In the genomic region with DNA sequence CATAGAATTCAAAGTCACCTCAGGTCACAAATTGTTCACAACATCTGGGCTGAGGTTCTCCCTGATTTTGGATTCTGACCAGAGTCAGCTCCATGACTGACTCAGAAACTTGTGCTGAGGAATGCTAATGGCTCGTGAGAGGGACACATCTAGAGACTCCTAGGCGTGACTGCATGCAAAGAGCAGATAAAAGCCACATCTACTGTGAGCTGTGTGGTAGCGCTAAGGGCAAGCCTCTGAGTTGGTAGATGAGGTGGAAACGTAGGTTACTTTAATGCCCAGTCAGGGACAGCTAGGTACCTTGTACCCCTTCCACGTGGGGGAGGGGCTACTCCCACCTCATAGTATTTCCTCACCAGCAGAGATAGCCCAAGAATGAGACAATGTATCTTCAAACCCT, we compare ENCODE assay signal across 31 mouse cellular contexts. TPM values are rescaled to one million over a fixed set of nuclear protein-coding genes. Genes with fewer than 3 reads are reported as not detected.
DNase-seq lines count a peak whose midpoint lies in the region; ATAC-seq and TF ChIP-seq lines count a peak whose summit lies in the region.
"Had no signal": no experiment of that assay in that cellular context is flagged by ENCODE, and none has a peak within 500 bp of the region (broad histone marks: within the 10 kb centered on the region; RNA-seq: fewer than 3 reads in every experiment).

No protein-coding gene starts in this region.

- DNase-seq in liver, embryonic 14.5 days (ENCODE audit: low read depth in 3 of 3, low spot score in 3 of 3), result no peak
- no peak for DNase-seq in liver, embryonic 11.5 days (ENCODE audit: low spot score)
- DNase-seq in urinary bladder, adult 18-20 months (ENCODE audit: low spot score in 2 of 2), result no peak
- no peak for DNase-seq in kidney, adult 8-10 months
- DNase-seq in limb, embryonic 10.5 days (ENCODE audit: low spot score), result no peak
- DNase-seq: adrenal gland, adult 8-10 months; adrenal gland, postnatal 25 days; cerebellum, adult 11-12 months; cerebellum, adult 8-10 months; cerebellum, postnatal 10 days; cerebellum, postnatal 36 days; embryo, embryonic 11 days; gastrocnemius, postnatal 25 days; heart, adult 18-20 months; heart, postnatal 10 days; heart, postnatal 36 days had no signal

- H3K9ac ChIP-seq in liver, embryonic 14.5 days (replicated peaks), result no peak overlapping the region
- no peak overlapping the region for H3K9ac ChIP-seq in liver, embryonic 11.5 days (ENCODE audit: low read depth, low read length)
- no peak overlapping the region for H3K9ac ChIP-seq in intestine, embryonic 15.5 days
- no peak overlapping the region for H3K9ac ChIP-seq in intestine, postnatal 0 days (ENCODE audit: low read depth, low read length)
- H3K9ac ChIP-seq: embryonic facial prominence, embryonic 13.5 days; forebrain, embryonic 12.5 days; forebrain, embryonic 15.5 days; heart, embryonic 12.5 days; heart, embryonic 15.5 days had no signal

- 29% methylated on average over 5 of the region's 5 CpGs for WGBS in liver, embryonic 14.5 days (ENCODE audit: insufficient replicate concordance)
- 63% methylated on average over 5 of the region's 5 CpGs for WGBS in liver, embryonic 11.5 days
- whole genome bisulfite sequencing in intestine, embryonic 15.5 days, result 79% methylated on average over 5 of the region's 5 CpGs
- WGBS in intestine, postnatal 0 days, result 74% methylated on average over 5 of the region's 5 CpGs
- WGBS in limb, embryonic 10.5 days, result 94% methylated on average over 5 of the region's 5 CpGs

- TF ChIP-seq CTCF in liver, embryonic 14.5 days (IDR thresholded peaks at IDR 0.05; ENCODE audit: low read depth), result no peak
- TF ChIP-seq CTCF in intestine, postnatal 0 days (IDR thresholded peaks at IDR 0.05; ENCODE audit: low read depth), result no peak

- H3K9me3 ChIP-seq in liver, embryonic 14.5 days (ENCODE audit: control insufficient read depth, low read length), result no peaks in the 10 kb centered on the region
- no peaks in the 10 kb centered on the region for H3K9me3 ChIP-seq in liver, embryonic 11.5 days (ENCODE audit: control insufficient read depth, low read length)
- no peaks in the 10 kb centered on the region for H3K9me3 ChIP-seq in intestine, embryonic 15.5 days
- H3K9me3 ChIP-seq in intestine, postnatal 0 days (ENCODE audit: control insufficient read depth), result no peaks in the 10 kb centered on the region
- H3K9me3 ChIP-seq in limb, embryonic 10.5 days (replicated peaks), result no peaks in the 10 kb centered on the region
- H3K9me3 ChIP-seq: embryonic facial prominence, embryonic 10.5 days; embryonic facial prominence, embryonic 13.5 days; forebrain, embryonic 12.5 days; forebrain, embryonic 15.5 days; heart, embryonic 12.5 days; heart, embryonic 15.5 days; hindbrain, embryonic 10.5 days had no signal

- no peak overlapping the region for H3K4me3 ChIP-seq in liver, embryonic 14.5 days (ENCODE audit: insufficient read depth in 1 of 2, low read depth in 2 of 2, low read length in 2 of 2)
- no peak overlapping the region for H3K4me3 ChIP-seq in liver, embryonic 11.5 days (ENCODE audit: low read depth, low read length)
- no peak overlapping the region for H3K4me3 ChIP-seq in intestine, embryonic 15.5 days (replicated peaks)
- H3K4me3 ChIP-seq in intestine, postnatal 0 days (ENCODE audit: low read depth, low read length), result no peak overlapping the region
- no peak overlapping the region for H3K4me3 ChIP-seq in limb, embryonic 10.5 days
- H3K4me3 ChIP-seq: embryonic facial prominence, embryonic 10.5 days; embryonic facial prominence, embryonic 13.5 days; erythroblast, embryonic 14.5 days; forebrain, embryonic 12.5 days; forebrain, embryonic 15.5 days; heart, embryonic 12.5 days; heart, embryonic 15.5 days; hindbrain, embryonic 10.5 days had no signal

- H3K27me3 ChIP-seq in liver, embryonic 14.5 days (ENCODE audit: control insufficient read depth, insufficient read depth, low read length), result no peaks in the 10 kb centered on the region
- H3K27me3 ChIP-seq in liver, embryonic 11.5 days (replicated peaks; ENCODE audit: control insufficient read depth, insufficient read depth, low read length), result no peaks in the 10 kb centered on the region; the same call in 1 of the 2 replicates
- H3K27me3 ChIP-seq in intestine, embryonic 15.5 days (replicated peaks), result no peaks in the 10 kb centered on the region
- no peaks in the 10 kb centered on the region for H3K27me3 ChIP-seq in intestine, postnatal 0 days (replicated peaks; ENCODE audit: control insufficient read depth, insufficient read depth, low read length)
- no peaks in the 10 kb centered on the region for H3K27me3 ChIP-seq in limb, embryonic 10.5 days (ENCODE audit: low read depth, poor library complexity, severe bottlenecking)
- H3K27me3 ChIP-seq: embryonic facial prominence, embryonic 13.5 days; forebrain, embryonic 12.5 days; forebrain, embryonic 15.5 days; heart, embryonic 12.5 days; heart, embryonic 15.5 days had no signal

- peak; percentile 56; the same call in 1 of the 2 replicates for ATAC-seq in liver, embryonic 14.5 days (ENCODE audit: insufficient read depth)
- no peak for ATAC-seq in liver, embryonic 11.5 days (replicated peaks; ENCODE audit: low FRiP score)
- peak; percentile 40; the same call in 1 of the 2 replicates for ATAC-seq in intestine, embryonic 15.5 days
- peak; percentile 25; the same call in 1 of the 2 replicates for ATAC-seq in intestine, postnatal 0 days
- ATAC-seq in megakaryocyte progenitor cell, adult 5-6 weeks (replicated peaks; ENCODE audit: poor library complexity), result peak; percentile 42; the same call in 1 of the 2 replicates
- ATAC-seq: activated CD4-positive, CD25-positive, alpha-beta regulatory T cell, adult 4 months; CD4-positive, CD25-positive, alpha-beta regulatory T cell, adult 4 months; forebrain, embryonic 15.5 days had no signal

- no peaks in the 10 kb centered on the region for H3K36me3 ChIP-seq in liver, embryonic 14.5 days (replicated peaks; ENCODE audit: control insufficient read depth, insufficient read depth, low read depth)
- H3K36me3 ChIP-seq in liver, embryonic 11.5 days (ENCODE audit: control insufficient read depth, insufficient read depth, low read length), result no peaks in the 10 kb centered on the region
- H3K36me3 ChIP-seq in intestine, embryonic 15.5 days, result no peaks in the 10 kb centered on the region
- H3K36me3 ChIP-seq in intestine, postnatal 0 days (ENCODE audit: control insufficient read depth, insufficient read depth), result no peaks in the 10 kb centered on the region
- no peaks in the 10 kb centered on the region for H3K36me3 ChIP-seq in limb, embryonic 10.5 days
- H3K36me3 ChIP-seq: embryonic facial prominence, embryonic 10.5 days; embryonic facial prominence, embryonic 13.5 days; forebrain, embryonic 12.5 days; forebrain, embryonic 15.5 days; heart, embryonic 12.5 days; heart, embryonic 15.5 days; hindbrain, embryonic 10.5 days had no signal

- H3K4me1 ChIP-seq in liver, embryonic 14.5 days (replicated peaks; ENCODE audit: control insufficient read depth in 2 of 2, insufficient read depth in 2 of 2, low read length in 1 of 2), result peaks cover 0 to 10% of the 10 kb centered on the region in 2 experiments; a peak in 2 of 4 replicates
- no peaks in the 10 kb centered on the region for H3K4me1 ChIP-seq in liver, embryonic 11.5 days (replicated peaks; ENCODE audit: control insufficient read depth, insufficient read depth, low read length)
- H3K4me1 ChIP-seq in intestine, embryonic 15.5 days (replicated peaks), result no peaks in the 10 kb centered on the region
- H3K4me1 ChIP-seq in intestine, postnatal 0 days (replicated peaks; ENCODE audit: control insufficient read depth, insufficient read depth, low read length), result no peaks in the 10 kb centered on the region
- no peaks in the 10 kb centered on the region for H3K4me1 ChIP-seq in limb, embryonic 10.5 days
- H3K4me1 ChIP-seq: embryonic facial prominence, embryonic 10.5 days; embryonic facial prominence, embryonic 13.5 days; forebrain, embryonic 12.5 days; forebrain, embryonic 15.5 days; heart, embryonic 12.5 days; heart, embryonic 15.5 days; hindbrain, embryonic 10.5 days had no signal

- TF ChIP-seq EP300 in liver, embryonic 14.5 days (IDR thresholded peaks at IDR 0.05; ENCODE audit: low read depth), result no peak

- no peak overlapping the region for H3K27ac ChIP-seq in liver, embryonic 14.5 days
- no peak overlapping the region for H3K27ac ChIP-seq in liver, embryonic 11.5 days (ENCODE audit: low read depth, low read length)
- H3K27ac ChIP-seq in intestine, embryonic 15.5 days, result no peak overlapping the region
- H3K27ac ChIP-seq in intestine, postnatal 0 days (ENCODE audit: low read depth, low read length), result no peak overlapping the region
- no peak overlapping the region for H3K27ac ChIP-seq in limb, embryonic 10.5 days
- H3K27ac ChIP-seq: embryonic facial prominence, embryonic 10.5 days; embryonic facial prominence, embryonic 13.5 days; forebrain, embryonic 12.5 days; forebrain, embryonic 15.5 days; heart, embryonic 15.5 days; hindbrain, embryonic 10.5 days had no signal

- H3K4me2 ChIP-seq in liver, embryonic 14.5 days (ENCODE audit: low read depth), result no peak overlapping the region
- H3K4me2 ChIP-seq in liver, embryonic 11.5 days, result no peak overlapping the region
- no peak overlapping the region for H3K4me2 ChIP-seq in intestine, embryonic 15.5 days (replicated peaks)
- H3K4me2 ChIP-seq in intestine, postnatal 0 days (replicated peaks; ENCODE audit: low read depth), result no peak overlapping the region
- H3K4me2 ChIP-seq: embryonic facial prominence, embryonic 13.5 days; forebrain, embryonic 12.5 days; forebrain, embryonic 15.5 days; heart, embryonic 12.5 days; heart, embryonic 15.5 days had no signal

RNA-seq across cellular contexts. Expression of gene Unc5cl, which starts 29.1 kb away (rescaled TPM):
- polyA plus RNA-seq in liver, embryonic 14.5 days (2012; rRNA removed), result 4.8 and 5.8 TPM in 2 replicates
- polyA plus RNA-seq in liver, embryonic 14.5 days (2014; fragmentation: Nextera tagmentation; extraction: Ambion mirVana), result 3.0 and 4.2 TPM in 2 replicates
- 1.0 and 2.0 TPM in 2 replicates for polyA plus RNA-seq in liver, embryonic 11.5 days (2014; fragmentation: Nextera tagmentation; extraction: Ambion mirVana)
- 36.3 and 38.9 TPM in 2 replicates for polyA plus RNA-seq in intestine, embryonic 15.5 days (2015; fragmentation: Nextera tagmentation; extraction: Ambion mirVana)
- 26.7 and 28.4 TPM in 2 replicates for polyA plus RNA-seq in intestine, postnatal 0 days (2015; fragmentation: Nextera tagmentation; extraction: Ambion mirVana)
- 0.42 and 0.66 TPM in 2 replicates for total RNA-seq in megakaryocyte progenitor cell, adult 5-6 weeks (2015)
- total RNA-seq in megakaryocyte progenitor cell, adult 5-6 weeks (2017), result 0.79 and 3.6 TPM in 2 replicates
- polyA plus RNA-seq in limb, embryonic 10.5 days (2016; fragmentation: Nextera tagmentation; extraction: Ambion mirVana), result 0.06 and 0.13 TPM in 2 replicates
- total RNA-seq: adrenal gland, adult 8-10 months; adrenal gland, postnatal 25 days; gastrocnemius, adult 8-10 months; gastrocnemius, postnatal 25 days had no signal
- polyA plus RNA-seq: C2C12 had no signal

RNA-seq across cellular contexts. Expression of gene Tspo2, which starts 32.4 kb away (rescaled TPM):
- polyA plus RNA-seq in liver, embryonic 14.5 days (2012; rRNA removed), result 169 and 210 TPM in 2 replicates
- polyA plus RNA-seq in liver, embryonic 14.5 days (2014; fragmentation: Nextera tagmentation; extraction: Ambion mirVana), result 168 and 176 TPM in 2 replicates
- 68.1 and 68.7 TPM in 2 replicates for polyA plus RNA-seq in liver, embryonic 11.5 days (2014; fragmentation: Nextera tagmentation; extraction: Ambion mirVana)
- 3.5 and 4.4 TPM in 2 replicates for polyA plus RNA-seq in intestine, embryonic 15.5 days (2015; fragmentation: Nextera tagmentation; extraction: Ambion mirVana)
- 0.48 and 1.3 TPM in 2 replicates for polyA plus RNA-seq in intestine, postnatal 0 days (2015; fragmentation: Nextera tagmentation; extraction: Ambion mirVana)
- 5.9 and 18.8 TPM in 2 replicates for total RNA-seq in megakaryocyte progenitor cell, adult 5-6 weeks (2015)
- total RNA-seq in megakaryocyte progenitor cell, adult 5-6 weeks (2017), result 4.2 and 6.8 TPM in 2 replicates
- polyA plus RNA-seq in limb, embryonic 10.5 days (2016; fragmentation: Nextera tagmentation; extraction: Ambion mirVana), result not detected in 2 replicates
- total RNA-seq: adrenal gland, postnatal 25 days; gastrocnemius, adult 8-10 months; gastrocnemius, postnatal 25 days had no signal
- polyA plus RNA-seq: C2C12; CD4-positive, CD25-positive, alpha-beta regulatory T cell, adult 4 months had no signal

RNA-seq across cellular contexts. Expression of gene Apobec2, which starts 51.0 kb away (rescaled TPM):
- polyA plus RNA-seq in liver, embryonic 14.5 days (2012; rRNA removed), result 0.12 and 0.27 TPM in 2 replicates
- polyA plus RNA-seq in liver, embryonic 14.5 days (2014; fragmentation: Nextera tagmentation; extraction: Ambion mirVana), result 0.36 and 0.48 TPM in 2 replicates
- polyA plus RNA-seq in liver, embryonic 11.5 days (2014; fragmentation: Nextera tagmentation; extraction: Ambion mirVana), result 2.5 and 3.0 TPM in 2 replicates
- polyA plus RNA-seq in intestine, embryonic 15.5 days (2015; fragmentation: Nextera tagmentation; extraction: Ambion mirVana), result 3.8 and 4.1 TPM in 2 replicates
- 2.6 TPM in 2 replicates for polyA plus RNA-seq in intestine, postnatal 0 days (2015; fragmentation: Nextera tagmentation; extraction: Ambion mirVana)
- not detected in 2 replicates for total RNA-seq in megakaryocyte progenitor cell, adult 5-6 weeks (2015)
- not detected in 2 replicates for total RNA-seq in megakaryocyte progenitor cell, adult 5-6 weeks (2017)
- 0.92 and 1.2 TPM in 2 replicates for polyA plus RNA-seq in limb, embryonic 10.5 days (2016; fragmentation: Nextera tagmentation; extraction: Ambion mirVana)
- polyA plus RNA-seq: erythroblast, embryonic 14.5 days had no signal

Comparison
In these comparisons a context has a peak if more than half of its experiments do, and no peak if none do; other contexts are left out.
1. RNA of gene Tspo2, which starts 32.4 kb away (polyA plus RNA-seq): 168 to 210 TPM in liver, embryonic 14.5 days and 68.1 to 68.7 TPM in liver, embryonic 11.5 days; 3.5 to 4.4 TPM in intestine, embryonic 15.5 days, 0.48 to 1.3 TPM in intestine, postnatal 0 days and not detected in limb, embryonic 10.5 days; every median in the first group is over 10 times any median in the second.